Mouse (Mus musculus): ENCODE measurements around the gene Olfr1454.

Gene Olfr1454

GRCm38 (mm10) chr19:13060310-13060709 lies at the start of gene Olfr1454:
Gene Olfr1454, plus strand, starts transcription at chr19:13060610.
- no peak for DNase-seq

GRCm38 (mm10) chr19:13028227-13028626 lies 32.2 kb upstream of the Olfr1454 start, which contains the start of gene Olfr1453:
Gene Olfr1453, minus strand, starts transcription at chr19:13028327.
- DNase-seq = no peak

- no peak for DNase-seq
These were observed 33.5 kb downstream of the Olfr1454 start for GRCm38 (mm10) chr19:13093908-13094307.

GRCm38 (mm10) chr19:13097791-13098190 lies 37.4 kb downstream of the Olfr1454 start, which contains the start of gene Olfr1457:
Gene Olfr1457, minus strand, starts transcription at chr19:13097891.
- no peak for DNase-seq

GRCm38 (mm10) chr19:13106675-13107074 lies 46.3 kb downstream of the Olfr1454 start, which contains the start of gene Olfr1458:
Gene Olfr1458, minus strand, starts transcription at chr19:13106775.
- no peak for DNase-seq

Measured in cerebellum, postnatal 10 days (tissue).